Mouse (Mus musculus): ENCODE data around the gene Kcnk3.

DNA sequence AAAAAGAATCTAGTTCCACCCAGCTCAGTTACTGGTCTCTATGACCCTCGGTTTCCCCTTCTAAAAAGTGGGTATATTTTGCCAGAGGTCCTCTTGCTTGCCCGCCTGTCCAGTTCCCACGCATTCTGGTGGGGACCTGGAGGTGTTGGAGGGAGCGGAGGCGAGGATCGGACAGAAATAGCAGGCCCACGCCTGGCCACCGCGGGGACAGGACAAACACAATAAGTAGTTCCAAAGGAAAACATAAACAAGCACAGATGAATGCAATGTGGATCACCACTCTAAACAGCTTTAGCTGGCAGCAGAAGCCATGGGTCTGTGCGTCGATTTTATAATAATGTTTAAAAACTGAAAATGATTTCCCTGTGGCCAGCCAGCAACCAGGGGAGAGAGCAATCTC lies 5.4 kb downstream of the Kcnk3 start:
- TF ChIP-seq CTCF (IDR thresholded peaks at IDR 0.05; ENCODE audit: control insufficient read depth, insufficient read depth, insufficient read length) (no peak), USF1 (IDR thresholded peaks at IDR 0.05; ENCODE audit: low read depth) (no peak), CEBPB (IDR thresholded peaks at IDR 0.05; ENCODE audit: low read depth) (no peak), MAX (IDR thresholded peaks at IDR 0.05) (no peak), FOSL1 (IDR thresholded peaks at IDR 0.05; ENCODE audit: insufficient read depth, low read length, poor library complexity, severe bottlenecking) (no peak)
